Mouse (Mus musculus) myocyte (in vitro differentiated cells): ENCODE results near the gene Btbd11. TPM values are rescaled to one million over a fixed set of nuclear protein-coding genes. Genes with fewer than 3 reads are reported as not detected.

Experiments used
- H3K27me3 ChIP-seq: one replicate; pipeline ENCODE4 v1.6.1; 2011; ENCODE audit not compliant: control insufficient read depth, insufficient read depth, insufficient read length
- H3K36me3 ChIP-seq: one replicate; pipeline ENCODE4 v1.6.1; 2011; ENCODE audit not compliant: control insufficient read depth, insufficient read depth
- H3K4me2 ChIP-seq: one replicate; pipeline ENCODE4 v1.6.1; 2011; ENCODE audit warnings: low read depth, control low read depth
- H3K4me3 ChIP-seq: one replicate; pipeline ENCODE4 v1.5.1; 2011; ENCODE audit warnings: mild to moderate bottlenecking, control low read depth, moderate library complexity
- H3K79me2 ChIP-seq: one replicate; pipeline ENCODE4 v1.6.1; 2011; ENCODE audit not compliant: control insufficient read depth, insufficient read depth
- H3ac ChIP-seq: one replicate; pipeline ENCODE4 v1.6.1; 2011; ENCODE audit not compliant: control insufficient read depth, insufficient read length
- CEBPB ChIP-seq: IDR thresholded peaks from 2 replicates; pipeline ENCODE4 v1.6.1; 2011; ENCODE audit warnings: mild to moderate bottlenecking, moderate library complexity; ENCODE audit not compliant: poor library complexity, insufficient read depth, severe bottlenecking
- E2F4 ChIP-seq: IDR thresholded peaks from one replicate; pipeline ENCODE4 v1.6.1; 2011; ENCODE audit warnings: mild to moderate bottlenecking, control low read depth, moderate library complexity; ENCODE audit not compliant: insufficient read depth
- MAX ChIP-seq: IDR thresholded peaks from one replicate; pipeline ENCODE4 v1.6.1; 2011; ENCODE audit warnings: low read depth, mild to moderate bottlenecking, control low read depth
- MYOD1 ChIP-seq, 3 experiments: IDR thresholded peaks; one replicate each; pipeline ENCODE4 v1.6.1; 2011; ENCODE audit warnings: control low read depth in 2 of 3, low read depth in 2 of 3, mild to moderate bottlenecking in 2 of 3, moderate library complexity in 1 of 3; ENCODE audit not compliant: insufficient read length in 2 of 3, control insufficient read depth in 1 of 3
- MYOG ChIP-seq, 3 experiments: IDR thresholded peaks; one replicate each; pipeline ENCODE4 v1.6.1; 2011; ENCODE audit warnings: control low read depth in 2 of 3, low read depth in 2 of 3, mild to moderate bottlenecking in 2 of 3; ENCODE audit not compliant: insufficient read length in 2 of 3, control insufficient read depth in 1 of 3, insufficient read depth in 1 of 3
- POLR2A ChIP-seq: IDR thresholded peaks from one replicate; pipeline ENCODE4 v1.6.1; 2011; ENCODE audit warnings: low read depth, mild to moderate bottlenecking, control low read depth, moderate library complexity; ENCODE audit not compliant: insufficient read length
- POLR2AphosphoS2 ChIP-seq: IDR thresholded peaks from one replicate; pipeline ENCODE4 v1.6.1; 2011; ENCODE audit warnings: low read depth, control low read depth; ENCODE audit not compliant: insufficient read length
- REST ChIP-seq: IDR thresholded peaks from one replicate; pipeline ENCODE4 v1.6.1; 2011; ENCODE audit warnings: mild to moderate bottlenecking, control low read depth, moderate library complexity; ENCODE audit not compliant: insufficient read depth, insufficient read length
- SRF ChIP-seq: IDR thresholded peaks from one replicate; pipeline ENCODE4 v1.6.1; 2011; ENCODE audit warnings: low read depth; ENCODE audit not compliant: control insufficient read depth, insufficient read length
- TCF12 ChIP-seq: IDR thresholded peaks from one replicate; pipeline ENCODE4 v1.6.1; 2011; ENCODE audit warnings: mild to moderate bottlenecking, control low read depth; ENCODE audit not compliant: poor library complexity, insufficient read depth, severe bottlenecking
- TCF3 ChIP-seq: IDR thresholded peaks from one replicate; pipeline ENCODE4 v1.6.1; 2011; ENCODE audit warnings: low read depth, control low read depth; ENCODE audit not compliant: insufficient read length
- USF1 ChIP-seq: IDR thresholded peaks from one replicate; pipeline ENCODE4 v1.6.1; 2011; ENCODE audit warnings: low read depth, mild to moderate bottlenecking, control low read depth, moderate library complexity
- polyA plus RNA-seq: library from polyadenylated mRNA; unstranded; fragments of >200 nt; fragmentation: generic; extraction: Trizol; gene quantifications from one replicate; pipeline ENCODE4 v1.2.1, GENCODE M21; 2012; ENCODE audit warnings: missing spikeins

Btbd11 gene
- polyA plus RNA-seq, 1 experiment: 6.8 TPM

DNA sequence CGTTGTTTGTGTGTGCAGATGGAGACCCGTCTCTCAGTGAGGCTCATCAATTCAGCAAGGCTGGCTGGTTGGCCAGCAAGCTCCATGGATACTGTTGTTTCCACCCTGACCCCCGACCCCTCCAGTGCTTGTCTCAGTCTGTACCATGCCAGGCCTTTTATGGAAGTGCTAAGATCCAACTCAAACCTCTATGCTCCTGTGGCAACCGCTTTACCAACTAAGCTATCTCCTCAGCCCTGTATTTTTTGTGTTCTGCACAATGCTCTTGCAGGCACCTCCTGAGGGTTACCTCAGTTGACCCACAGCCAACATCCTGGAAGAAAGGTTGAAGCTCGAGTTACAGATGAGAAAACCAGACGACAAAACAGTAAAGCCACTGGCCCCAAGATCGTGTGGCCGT, 230.5 kb downstream of the Btbd11 start:
- Histone ChIP-seq H3ac (no peak overlapping the region), H3K79me2 (no peaks in the 10 kb centered on the region), H3K4me3 (no peak overlapping the region), H3K36me3 (no peaks in the 10 kb centered on the region), H3K27me3 (no peaks in the 10 kb centered on the region), H3K4me2 (no peak overlapping the region)
- TF ChIP-seq E2F4 (no peak), REST (no peak), POLR2AphosphoS2 (no peak)

DNA sequence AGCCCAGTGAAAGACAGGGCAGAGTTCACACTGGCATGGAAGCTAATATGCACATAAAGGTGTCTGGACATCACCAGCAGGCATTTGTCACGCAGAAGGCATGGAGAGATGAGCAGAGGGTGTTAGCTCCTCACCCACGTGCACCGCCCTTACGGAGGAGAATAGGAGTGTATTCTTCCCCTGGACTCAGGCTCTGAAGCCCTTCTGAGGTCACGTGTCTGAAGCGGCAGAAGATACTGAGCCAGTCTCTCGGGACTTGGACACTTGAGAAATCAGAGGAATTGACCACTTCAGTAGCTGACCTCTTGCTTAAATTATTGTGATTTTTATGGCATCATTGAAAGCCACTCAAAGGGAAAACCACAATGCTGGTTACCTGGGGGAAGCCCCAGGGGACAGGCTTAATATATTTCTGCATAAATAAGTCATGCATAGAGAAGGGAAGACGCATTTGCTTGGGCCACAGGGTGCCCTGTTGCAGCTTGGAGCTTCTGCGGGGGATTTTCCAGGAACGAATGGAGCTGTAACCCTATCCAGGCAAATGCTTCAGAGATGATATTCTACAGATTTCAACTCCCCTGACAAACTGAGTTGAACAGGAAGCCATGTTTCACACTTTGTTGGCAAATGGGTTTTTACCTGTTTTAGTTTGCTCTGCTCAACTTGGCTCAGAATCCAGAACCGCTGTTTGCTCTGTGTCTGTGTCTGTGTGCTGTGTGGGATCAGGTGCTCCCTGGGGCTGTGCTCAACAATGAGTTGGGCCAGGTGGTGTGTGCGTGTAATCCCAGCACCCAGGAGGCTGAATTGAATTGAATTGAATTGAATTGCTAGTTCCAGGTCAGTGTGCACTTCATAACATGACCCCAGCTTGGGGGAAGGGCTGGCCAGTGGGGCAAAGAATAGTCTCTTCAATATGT, 231.1 kb downstream of the Btbd11 start:
- Histone ChIP-seq H3K79me2 (no peaks in the 10 kb centered on the region), H3K27me3 (no peaks in the 10 kb centered on the region), H3K36me3 (no peaks in the 10 kb centered on the region), H3K4me3 (no peak overlapping the region), H3K4me2 (no peak overlapping the region), H3ac (no peak overlapping the region)
- TF ChIP-seq REST (no peak), MYOG (IDR thresholded peaks at IDR 0.05; ENCODE audit: control insufficient read depth in 1 of 3, insufficient read depth in 1 of 3, insufficient read length in 2 of 3, low read depth in 2 of 3) (no peak), POLR2A (no peak), POLR2AphosphoS2 (no peak), E2F4 (no peak), CEBPB (no peak), MYOD1 (IDR thresholded peaks at IDR 0.05; ENCODE audit: control insufficient read depth in 1 of 3, insufficient read length in 2 of 3, low read depth in 2 of 3) (no peak), TCF12 (no peak), TCF3 (no peak), USF1 (no peak)

DNA sequence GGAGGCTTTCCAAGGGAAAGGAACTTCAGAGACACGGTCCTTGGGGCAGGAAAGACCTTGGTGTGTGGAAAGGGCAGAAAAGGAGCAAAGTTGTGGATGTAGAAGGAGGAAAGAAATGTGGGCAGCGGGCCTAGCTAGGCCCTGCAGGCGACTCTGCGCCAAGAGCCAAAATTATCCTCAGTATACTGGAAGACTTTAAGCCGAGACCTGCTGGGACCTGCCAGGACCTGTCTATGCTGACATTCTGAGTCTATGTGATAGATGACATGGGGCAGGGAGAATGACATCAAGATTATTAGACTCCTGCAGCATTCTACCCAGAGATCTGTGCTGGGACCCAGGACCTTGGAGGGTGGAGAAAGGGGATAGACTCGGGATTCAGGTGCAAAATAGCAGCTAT, 234.5 kb downstream of the Btbd11 start:
- Histone ChIP-seq H3K36me3 (no peaks in the 10 kb centered on the region), H3K79me2 (no peaks in the 10 kb centered on the region), H3K4me3 (no peak overlapping the region), H3K27me3 (no peaks in the 10 kb centered on the region), H3ac (no peak overlapping the region), H3K4me2 (no peak overlapping the region)
- no peak for TF ChIP-seq POLR2A
- TF ChIP-seq USF1: no peak
- TF ChIP-seq TCF3: no peak
- no peak for TF ChIP-seq SRF
- TF ChIP-seq POLR2AphosphoS2: no peak
- no peak for TF ChIP-seq MAX
- no peak for TF ChIP-seq CEBPB
- no peak for TF ChIP-seq MYOG (IDR thresholded peaks at IDR 0.05; ENCODE audit: control insufficient read depth in 1 of 3, insufficient read depth in 1 of 3, insufficient read length in 2 of 3, low read depth in 2 of 3)
- no peak for TF ChIP-seq E2F4
- TF ChIP-seq MYOD1 (IDR thresholded peaks at IDR 0.05; ENCODE audit: control insufficient read depth in 1 of 3, insufficient read length in 2 of 3, low read depth in 2 of 3): no peak
- no peak for TF ChIP-seq TCF12
- TF ChIP-seq REST: no peak

DNA sequence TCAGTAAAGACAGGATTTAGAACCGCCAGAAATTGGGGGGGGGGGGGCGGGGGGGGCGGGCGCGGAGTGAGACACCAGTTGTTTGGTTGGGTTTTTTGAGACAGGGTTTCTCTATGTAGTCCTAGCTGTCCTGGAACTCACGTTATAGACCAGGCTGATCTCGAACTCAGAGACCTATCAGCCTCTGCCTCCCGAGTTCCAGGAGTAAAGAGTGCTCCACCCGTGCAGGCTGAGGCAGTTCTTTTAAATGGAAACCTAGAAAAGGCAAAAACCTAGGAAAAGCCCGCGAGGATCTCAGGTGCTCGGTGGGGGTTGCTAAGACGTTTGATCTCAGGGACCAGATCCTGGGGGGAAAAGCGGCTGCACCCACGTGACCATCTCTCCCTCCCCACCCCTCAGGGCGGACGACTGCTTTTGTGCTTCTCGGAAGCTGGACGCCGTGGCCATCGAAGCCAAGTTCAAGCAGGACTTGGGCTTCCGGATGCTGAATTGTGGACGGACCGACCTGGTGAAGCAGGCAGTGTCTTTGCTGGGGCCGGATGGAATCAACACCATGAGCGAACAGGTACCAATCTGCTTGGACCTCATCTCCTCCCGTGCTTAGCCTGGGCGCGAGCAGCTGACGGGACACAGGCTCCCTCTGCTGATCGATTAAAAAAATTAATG, 238.0 kb downstream of the Btbd11 start:
- Histone ChIP-seq H3ac (no peak overlapping the region), H3K4me2 (no peak overlapping the region), H3K27me3 (no peaks in the 10 kb centered on the region), H3K4me3 (no peak overlapping the region), H3K36me3 (no peaks in the 10 kb centered on the region), H3K79me2 (no peaks in the 10 kb centered on the region)
- no peak for TF ChIP-seq REST
- no peak for TF ChIP-seq MYOD1 (IDR thresholded peaks at IDR 0.05; ENCODE audit: control insufficient read depth in 1 of 3, insufficient read length in 2 of 3, low read depth in 2 of 3)
- TF ChIP-seq TCF3: no peak
- no peak for TF ChIP-seq CEBPB
- TF ChIP-seq USF1: no peak
- TF ChIP-seq SRF: no peak
- no peak for TF ChIP-seq E2F4
- no peak for TF ChIP-seq MAX
- no peak for TF ChIP-seq TCF12

DNA sequence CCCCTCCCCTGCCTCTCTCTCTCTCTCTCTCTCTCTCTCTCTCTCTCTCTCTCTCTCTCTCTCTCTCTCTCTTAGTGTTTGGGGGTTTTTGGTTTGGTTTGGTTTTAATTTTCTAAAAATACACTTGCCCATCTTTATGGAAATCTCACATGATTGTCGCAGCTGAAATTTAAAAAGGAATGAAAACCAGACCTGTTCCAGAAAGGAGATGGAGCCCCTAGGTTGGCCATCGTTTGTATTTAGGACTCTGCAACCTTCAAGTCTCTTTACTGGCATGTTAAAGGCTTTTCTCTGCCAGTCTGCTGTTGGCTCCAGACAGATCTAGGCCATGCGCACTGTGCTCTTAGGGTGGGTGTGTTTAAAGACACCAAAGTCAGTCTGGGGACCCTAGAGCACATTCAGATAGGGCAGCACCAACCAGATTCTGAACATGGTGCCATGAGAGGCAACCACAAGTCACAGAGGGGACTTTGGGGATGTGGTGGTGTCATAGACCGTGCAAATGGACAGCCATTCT, 238.6 kb downstream of the Btbd11 start:
- H3K36me3 ChIP-seq: no peaks in the 10 kb centered on the region
- no peaks in the 10 kb centered on the region for H3K79me2 ChIP-seq
- TF ChIP-seq REST (no peak), POLR2AphosphoS2 (no peak), USF1 (no peak), POLR2A (no peak), TCF12 (no peak), TCF3 (no peak), MYOG (IDR thresholded peaks at IDR 0.05; ENCODE audit: control insufficient read depth in 1 of 3, insufficient read depth in 1 of 3, insufficient read length in 2 of 3, low read depth in 2 of 3) (no peak), CEBPB (no peak), MYOD1 (IDR thresholded peaks at IDR 0.05; ENCODE audit: control insufficient read depth in 1 of 3, insufficient read length in 2 of 3, low read depth in 2 of 3) (no peak), SRF (no peak), MAX (no peak)
- no peaks in the 10 kb centered on the region for H3K27me3 ChIP-seq
- H3K4me3 ChIP-seq: no peak overlapping the region
- no peak overlapping the region for H3K4me2 ChIP-seq
- no peak overlapping the region for H3ac ChIP-seq
